Comparison of ENCODE assay signal across 8 mouse cellular contexts in the genomic region with DNA sequence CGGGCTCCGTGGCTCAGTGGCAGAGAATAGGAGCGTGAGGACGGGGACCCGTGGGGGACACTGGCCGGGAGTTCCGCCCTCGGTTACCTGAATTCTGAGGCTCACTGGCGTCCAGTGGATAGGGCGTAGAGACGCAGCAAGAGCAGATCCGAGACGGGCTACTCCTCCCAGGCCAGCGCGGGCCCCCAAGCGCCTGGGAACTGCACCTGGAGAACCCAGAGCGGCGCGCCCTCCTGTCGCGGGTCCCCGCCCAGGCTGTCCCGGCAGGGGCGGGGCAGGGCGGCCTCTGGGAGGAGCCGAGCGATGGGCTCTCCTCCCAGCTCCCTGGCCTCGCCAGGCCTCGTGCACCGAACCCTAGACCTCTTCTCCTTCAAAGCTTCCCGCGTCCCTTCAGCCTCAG. TPM values are rescaled to one million over a fixed set of nuclear protein-coding genes. Genes with fewer than 3 reads are reported as not detected.
A peak's percentile ranks its signal among the peaks of the same experiment; 100 is the strongest.
DNase-seq lines count a peak whose midpoint lies in the region; ATAC-seq and TF ChIP-seq lines count a peak whose summit lies in the region.

A gene (minus strand): TSS at position 257 of the 400 bp plus-strand sequence.

- no peaks in the 10 kb centered on the region for H3K36me3 ChIP-seq in embryonic facial prominence, embryonic 14.5 days (ENCODE audit: control insufficient read depth, insufficient read depth, low read length)
- no peaks in the 10 kb centered on the region for H3K36me3 ChIP-seq in hindbrain, embryonic 11.5 days (ENCODE audit: control insufficient read depth, insufficient read depth, low read length)
- H3K36me3 ChIP-seq in limb, embryonic 14.5 days (ENCODE audit: control insufficient read depth, insufficient read depth, low read length) = no peaks in the 10 kb centered on the region
- no peaks in the 10 kb centered on the region for H3K36me3 ChIP-seq in midbrain, embryonic 14.5 days (ENCODE audit: control insufficient read depth, insufficient read depth, low read length)

- no peaks in the 10 kb centered on the region for H3K4me1 ChIP-seq in embryonic facial prominence, embryonic 14.5 days (ENCODE audit: control insufficient read depth, insufficient read depth, low read length)
- H3K4me1 ChIP-seq in hindbrain, embryonic 11.5 days (replicated peaks; ENCODE audit: control insufficient read depth, insufficient read depth, low read length) = peaks cover 5% of the 10 kb centered on the region
- 0 out of 2 replicates have a peak, but pooled peaks cover 3% of the 10 kb centered on the region for H3K4me1 ChIP-seq in limb, embryonic 14.5 days (ENCODE audit: control insufficient read depth, insufficient read depth, low read length)
- H3K4me1 ChIP-seq in midbrain, embryonic 14.5 days (ENCODE audit: control insufficient read depth, insufficient read depth, low read length) = peaks cover 7% of the 10 kb centered on the region; the same call in 1 of the 2 replicates

- no peak within 1 kb of the TSS for H3K27ac ChIP-seq in embryonic facial prominence, embryonic 14.5 days (replicated peaks; ENCODE audit: low read depth, low read length)
- H3K27ac ChIP-seq in hindbrain, embryonic 11.5 days (ENCODE audit: low read depth, low read length) = no peak within 1 kb of the TSS
- H3K27ac ChIP-seq in limb, embryonic 14.5 days (replicated peaks; ENCODE audit: low read depth, low read length) = no peak within 1 kb of the TSS
- H3K27ac ChIP-seq in midbrain, embryonic 14.5 days (replicated peaks; ENCODE audit: low read depth, low read length) = no peak within 1 kb of the TSS

- peaks cover 22% of the 10 kb centered on the region for H3K27me3 ChIP-seq in embryonic facial prominence, embryonic 14.5 days (replicated peaks; ENCODE audit: control insufficient read depth, insufficient read depth, low read length)
- peaks cover 22% of the 10 kb centered on the region for H3K27me3 ChIP-seq in hindbrain, embryonic 11.5 days (ENCODE audit: control insufficient read depth, insufficient read depth, low read length)
- peaks cover 3% of the 10 kb centered on the region; the same call in 1 of the 2 replicates for H3K27me3 ChIP-seq in limb, embryonic 14.5 days (ENCODE audit: control insufficient read depth, insufficient read depth, low read length)
- peaks cover 13% of the 10 kb centered on the region for H3K27me3 ChIP-seq in midbrain, embryonic 14.5 days (ENCODE audit: control insufficient read depth, insufficient read depth, low read length)

- intact Hi-C loops in gastrocnemius, postnatal 36 days (cut with DNase I) = no loop called here

- no peaks in the 10 kb centered on the region for H3K9me3 ChIP-seq in embryonic facial prominence, embryonic 14.5 days (ENCODE audit: control insufficient read depth, low read length)
- H3K9me3 ChIP-seq in hindbrain, embryonic 11.5 days (ENCODE audit: control insufficient read depth, low read length) = no peaks in the 10 kb centered on the region
- H3K9me3 ChIP-seq in limb, embryonic 14.5 days (ENCODE audit: control insufficient read depth, low read length) = no peaks in the 10 kb centered on the region
- H3K9me3 ChIP-seq in midbrain, embryonic 14.5 days (ENCODE audit: control insufficient read depth, low read length) = no peaks in the 10 kb centered on the region

- peak within 1 kb of the TSS; percentile 80 for H3K4me2 ChIP-seq in embryonic facial prominence, embryonic 14.5 days (ENCODE audit: low read depth, low read length)
- peak within 1 kb of the TSS; percentile 79 for H3K4me2 ChIP-seq in hindbrain, embryonic 11.5 days (replicated peaks; ENCODE audit: low read depth, low read length)
- peak within 1 kb of the TSS; percentile 74 for H3K4me2 ChIP-seq in limb, embryonic 14.5 days (replicated peaks; ENCODE audit: low read depth, low read length, severe bottlenecking)
- peak within 1 kb of the TSS; percentile 59 for H3K4me2 ChIP-seq in midbrain, embryonic 14.5 days (ENCODE audit: low read length)

- no peak for TF ChIP-seq POLR2A in limb, embryonic 14.5 days (IDR thresholded peaks at IDR 0.05; ENCODE audit: borderline replicate concordance, extremely low read depth, insufficient read depth, insufficient read length)

- 0% methylated on average over 19 of the region's 32 CpGs for WGBS in embryonic facial prominence, embryonic 14.5 days
- 3% methylated on average over 25 of the region's 32 CpGs for WGBS in hindbrain, embryonic 11.5 days
- WGBS in limb, embryonic 14.5 days = under 1% methylated on average over 31 of the region's 32 CpGs
- 1% methylated on average over 32 of the region's 32 CpGs for WGBS in midbrain, embryonic 14.5 days

- peak; percentile 34 for DNase-seq in gastrocnemius, postnatal 10 days
- no peak for DNase-seq in gastrocnemius, postnatal 36 days
- DNase-seq in embryonic facial prominence, embryonic 14.5 days (ENCODE audit: low spot score) = peak; percentile 62
- DNase-seq in hindbrain, embryonic 11.5 days (ENCODE audit: low spot score) = peak; percentile 45
- DNase-seq in limb, embryonic 14.5 days (ENCODE audit: low spot score) = peak; percentile 25
- DNase-seq in midbrain, embryonic 14.5 days = peak; percentile 19
- peak; percentile 15 to 41 for DNase-seq in thymus, adult 18-20 months
- no peak for DNase-seq in right cerebral cortex, adult 2 months (ENCODE audit: low spot score in 2 of 2)

- peak within 1 kb of the TSS; percentile 56 for H3K9ac ChIP-seq in embryonic facial prominence, embryonic 14.5 days (ENCODE audit: low read depth, low read length)
- H3K9ac ChIP-seq in hindbrain, embryonic 11.5 days (ENCODE audit: low read depth, low read length) = peak within 1 kb of the TSS; percentile 40
- peak within 1 kb of the TSS; percentile 46; the same call in 1 of the 2 replicates for H3K9ac ChIP-seq in limb, embryonic 14.5 days (ENCODE audit: low read depth, low read length, severe bottlenecking)
- H3K9ac ChIP-seq in midbrain, embryonic 14.5 days (replicated peaks; ENCODE audit: low read length) = no peak within 1 kb of the TSS

- ATAC-seq in embryonic facial prominence, embryonic 14.5 days (ENCODE audit: low read depth) = peak; percentile 91
- ATAC-seq in hindbrain, embryonic 11.5 days (ENCODE audit: low FRiP score) = no peak
- ATAC-seq in limb, embryonic 14.5 days (ENCODE audit: low FRiP score, low read depth) = no peak
- no peak for ATAC-seq in midbrain, embryonic 14.5 days (ENCODE audit: low FRiP score, low TSS enrichment)

- peak within 1 kb of the TSS; percentile 42 for H3K4me3 ChIP-seq in embryonic facial prominence, embryonic 14.5 days (ENCODE audit: low read depth, low read length)
- H3K4me3 ChIP-seq in hindbrain, embryonic 11.5 days (ENCODE audit: low read depth, low read length) = peak within 1 kb of the TSS; percentile 34
- peak within 1 kb of the TSS; percentile 39 for H3K4me3 ChIP-seq in limb, embryonic 14.5 days (replicated peaks; ENCODE audit: low read length)
- H3K4me3 ChIP-seq in midbrain, embryonic 14.5 days (replicated peaks; ENCODE audit: low read depth, low read length) = peak within 1 kb of the TSS; percentile 27

RNA-seq across cellular contexts. Expression of the gene that starts here (rescaled TPM):
- under 1 TPM in 1 of 2 experiments, not detected in 1; 0.14 TPM for total RNA-seq in gastrocnemius, postnatal 10 days (2021)
- total RNA-seq in gastrocnemius, postnatal 36 days (2021) = not detected
- 7.3 and 7.4 TPM in 2 replicates for polyA plus RNA-seq in embryonic facial prominence, embryonic 14.5 days (2014; fragmentation: Nextera tagmentation; extraction: Ambion mirVana)
- 0.24 and 1.3 TPM in 2 replicates for polyA plus RNA-seq in hindbrain, embryonic 11.5 days (2014; fragmentation: Nextera tagmentation; extraction: Ambion mirVana)
- polyA plus RNA-seq in limb, embryonic 14.5 days (2012; rRNA removed) = 5.2 and 6.2 TPM in 2 replicates
- polyA plus RNA-seq in limb, embryonic 14.5 days (2014; fragmentation: Nextera tagmentation; extraction: Ambion mirVana) = 10.4 and 12.4 TPM in 2 replicates
- polyA plus RNA-seq in midbrain, embryonic 14.5 days (2014; fragmentation: Nextera tagmentation; extraction: Ambion mirVana) = 0.15 and 0.38 TPM in 2 replicates

Comparison
In these comparisons a context has a peak if more than half of its experiments do, and no peak if none do; other contexts are left out.
1. Peak in DNase-seq in gastrocnemius, postnatal 10 days; RNA of the gene not detected or under 1 TPM.
2. Peak in DNase-seq, H3K4me3 ChIP-seq and H3K4me2 ChIP-seq in midbrain, embryonic 14.5 days; RNA of the gene not detected or under 1 TPM.
3. DNase-seq: peak in embryonic facial prominence, embryonic 14.5 days (single experiment), hindbrain, embryonic 11.5 days (single experiment), limb, embryonic 14.5 days (single experiment) and thymus, adult 18-20 months (2 of 2); none in gastrocnemius, postnatal 36 days (0 of 2) and right cerebral cortex, adult 2 months (0 of 2).
4. Peak in every context shown above with its lines, with median percentiles within 50 percentile points of each other: H3K4me2 ChIP-seq and H3K4me3 ChIP-seq.